Mouse (Mus musculus) megakaryocyte-erythroid progenitor cell, adult 5 weeks (primary cell): ENCODE data around the gene Rhno1. TPM values are rescaled to one million over a fixed set of nuclear protein-coding genes. Genes with fewer than 3 reads are reported as not detected.

Experiments used
- polyA plus RNA-seq: library from polyadenylated mRNA; stranded (reverse); fragments of >175 nt; gene quantifications from 2 replicates; pipeline ENCODE4 v1.2.3, GENCODE M21; 2012

The Rhno1 gene
- 49.0 and 53.8 TPM in 2 replicates for polyA plus RNA-seq

DNA sequence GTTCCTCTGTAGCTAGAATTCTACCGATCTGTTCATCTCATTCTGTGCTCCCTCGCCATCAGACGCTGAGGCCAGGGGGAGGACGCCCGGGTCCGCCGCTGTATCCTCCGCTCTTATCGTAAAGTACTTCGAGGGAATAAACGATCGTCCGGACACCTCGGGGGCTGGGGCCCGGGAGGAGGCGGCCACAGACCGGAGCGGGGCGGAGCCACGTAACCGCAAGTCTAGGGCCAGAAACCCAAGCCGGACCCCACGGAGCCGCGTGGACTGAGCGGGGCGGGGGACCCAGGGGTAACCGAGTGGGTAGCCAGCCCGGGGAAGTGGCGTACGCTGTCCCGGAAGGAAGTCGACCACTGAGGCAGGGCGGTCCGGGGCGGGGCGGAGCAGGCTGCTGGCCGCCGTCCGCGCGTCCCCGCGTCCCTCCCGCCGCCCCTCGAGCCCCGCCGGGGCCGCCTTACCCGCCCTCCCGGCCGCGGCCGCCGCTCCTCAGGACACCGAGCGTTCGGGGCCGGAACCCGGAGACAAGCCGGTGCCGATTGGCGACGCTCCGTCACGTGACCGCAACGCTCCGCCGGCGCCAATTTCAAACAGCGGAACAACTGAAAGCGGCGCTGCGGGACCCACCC, at the start of gene Rhno1, which contains the start of gene Foxm1:
Gene Rhno1 (minus strand): TSS at position 531 of the 626 bp plus-strand sequence.
Gene Foxm1 (plus strand): TSS at position 587 of the 626 bp plus-strand sequence.

DNA sequence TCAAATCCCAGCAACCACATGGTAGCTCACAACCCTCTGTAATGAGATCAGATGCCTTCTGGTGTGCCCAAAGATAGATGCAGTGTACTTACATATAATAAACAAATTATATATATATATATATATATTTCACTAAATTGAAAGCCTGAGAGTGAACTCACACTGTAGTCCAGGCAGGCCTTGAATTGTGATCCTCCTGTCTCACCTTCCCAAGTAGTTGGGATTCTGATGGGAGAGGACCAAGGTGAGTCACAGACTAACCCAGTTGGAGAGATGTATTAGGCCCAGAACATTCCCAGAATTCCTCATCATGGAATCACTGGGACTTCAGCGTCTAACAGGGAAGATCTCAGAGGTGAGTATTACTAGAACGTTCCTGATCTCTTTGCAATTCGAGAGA, 36.3 kb upstream of the Rhno1 start, which contains the start of gene Nrip2:
Gene Nrip2 (plus strand): TSS at position 301 of the 400 bp plus-strand sequence.

GRCm38 (mm10) chr6:128375192-128375591, 12.5 kb upstream of the Rhno1 start, which contains the start of the genes Tex52 and Gm44596:
Gene Tex52 (plus strand): TSS chr6:128375456.
Gene Gm44596 (plus strand): TSS chr6:128375503.

DNA sequence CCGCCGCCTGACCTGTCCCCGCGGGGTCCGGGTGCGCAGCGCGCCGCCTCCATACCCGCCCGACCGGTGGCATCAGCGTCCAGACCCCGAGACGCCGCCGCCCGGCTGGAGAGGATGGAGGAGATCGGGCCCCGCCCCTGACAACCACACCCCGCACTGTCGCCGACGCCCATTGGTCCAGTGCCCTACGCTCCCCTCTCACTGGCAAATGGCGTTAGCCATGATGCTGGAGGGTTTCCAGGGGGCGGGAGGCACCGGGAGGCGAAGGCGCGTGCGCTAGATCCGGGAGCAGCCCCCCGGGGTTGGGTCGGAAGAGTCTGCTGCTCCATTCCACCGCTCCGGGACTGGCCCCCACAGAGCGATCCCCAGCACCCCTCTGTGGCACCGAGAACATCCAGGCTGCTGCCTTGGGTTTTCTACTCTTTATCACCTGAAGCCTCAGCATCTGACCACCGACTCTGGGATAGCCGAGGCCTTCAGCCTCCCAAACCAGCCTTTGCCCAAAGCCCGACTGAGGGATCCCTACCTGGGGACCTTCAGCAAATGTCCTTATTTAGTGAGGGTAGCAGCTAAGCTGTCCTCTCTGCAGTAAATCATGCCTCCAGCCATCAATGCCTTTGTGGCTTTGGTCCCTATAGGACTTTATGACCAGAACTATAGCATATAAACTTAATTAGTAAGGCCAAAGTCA, 6.8 kb downstream of the Rhno1 start, which contains the start of gene Tulp3:
Gene Tulp3 (minus strand): TSS at position 126 of the 691 bp plus-strand sequence.

Other genes with a start within 250 kb of the Rhno1 start
- gene Tspan9, start 219.3 kb downstream of the Rhno1 start, polyA plus RNA-seq = 1.5 and 1.6 TPM in 2 replicates
- 0.02 TPM in 1 of 2 replicates, not detected in the other for gene Tead4, start 62.1 kb downstream of the Rhno1 start, polyA plus RNA-seq
- 0.39 and 0.41 TPM in 2 replicates for gene Tulp3, start 7.1 kb downstream of the Rhno1 start, polyA plus RNA-seq
- gene Foxm1, start 56 bp upstream of the Rhno1 start, polyA plus RNA-seq = 57.3 and 59.5 TPM in 2 replicates
- gene Tex52, start 12.5 kb upstream of the Rhno1 start, polyA plus RNA-seq = 0.09 TPM in 1 of 2 replicates, not detected in the other
- gene Gm44596, start 12.6 kb upstream of the Rhno1 start, polyA plus RNA-seq = not detected in 2 replicates
- gene Nrip2, start 36.4 kb upstream of the Rhno1 start, polyA plus RNA-seq = not detected in 2 replicates
- 22.6 and 23.1 TPM in 2 replicates for gene Itfg2, start 62.0 kb upstream of the Rhno1 start, polyA plus RNA-seq
- gene Fkbp4, start 75.8 kb upstream of the Rhno1 start, polyA plus RNA-seq = 344 and 389 TPM in 2 replicates
- gene Pzp, start 163.8 kb upstream of the Rhno1 start, polyA plus RNA-seq = not detected in 2 replicates
- not detected in 2 replicates for gene A2ml1, start 218.7 kb upstream of the Rhno1 start, polyA plus RNA-seq